Mouse (Mus musculus): ENCODE measurements around the gene Psmb1. TPM values are rescaled to one million over a fixed set of nuclear protein-coding genes. Genes with fewer than 3 reads are reported as not detected.

Gene Psmb1
- total and polyA plus RNA-seq, 3 experiments, result 200 to 445 (median 222) TPM

- peaks cover 0 to 5% of the 10 kb centered on the region in 2 experiments; a peak in 1 of 4 replicates for H3K36me3 ChIP-seq (ENCODE audit: control insufficient read depth in 1 of 2, insufficient read depth in 2 of 2, low read length in 2 of 2)
- no peaks in the 10 kb centered on the region for H3K9me3 ChIP-seq (replicated peaks; ENCODE audit: insufficient read depth, low read length)
- H3K27ac ChIP-seq (ENCODE audit: control insufficient read depth, low read depth, low read length), result no peak overlapping the region
- no peaks in the 10 kb centered on the region for H3K27me3 ChIP-seq (ENCODE audit: control insufficient read depth in 1 of 2, insufficient read depth in 2 of 2, low read length in 2 of 2)
- H3K79me2 ChIP-seq (ENCODE audit: control insufficient read depth, insufficient read depth, low read length, poor library complexity), result no peaks in the 10 kb centered on the region
- no peak overlapping the region for H3K9ac ChIP-seq (ENCODE audit: control insufficient read depth, low read depth, low read length, poor library complexity, severe bottlenecking)
- TF ChIP-seq POLR2A (IDR thresholded peaks at IDR 0.05; ENCODE audit: control insufficient read depth in 1 of 2, insufficient read depth in 1 of 2, low read depth in 1 of 2, low read length in 2 of 2, poor library complexity in 1 of 2), result no peak
- TF ChIP-seq MAFK (IDR thresholded peaks at IDR 0.05; ENCODE audit: borderline replicate concordance, low read depth, low read length), result no peak
- TF ChIP-seq ZKSCAN1 (IDR thresholded peaks at IDR 0.05; ENCODE audit: low read depth, low read length), result no peak
- TF ChIP-seq NELFE (IDR thresholded peaks at IDR 0.05; ENCODE audit: low read depth, low read length), result no peak
- no peak for TF ChIP-seq ELF1 (IDR thresholded peaks at IDR 0.05; ENCODE audit: low read depth, low read length)
- TF ChIP-seq SIN3A (IDR thresholded peaks at IDR 0.05; ENCODE audit: low read length), result no peak
- TF ChIP-seq GABPA (IDR thresholded peaks at IDR 0.05; ENCODE audit: low read depth, low read length), result no peak
- TF ChIP-seq JUND (IDR thresholded peaks at IDR 0.05; ENCODE audit: low read depth, low read length), result no peak
- no peak for TF ChIP-seq CHD1 (IDR thresholded peaks at IDR 0.05; ENCODE audit: low read depth, low read length)
- TF ChIP-seq BHLHE40 (IDR thresholded peaks at IDR 0.05; ENCODE audit: borderline replicate concordance, low read depth, low read length), result no peak
- TF ChIP-seq ZC3H11A (IDR thresholded peaks at IDR 0.05; ENCODE audit: low read depth, low read length), result no peak
- no peak for TF ChIP-seq UBTF (IDR thresholded peaks at IDR 0.05; ENCODE audit: borderline replicate concordance, insufficient read depth, low read depth, low read length)
- no peak for TF ChIP-seq MYB (IDR thresholded peaks at IDR 0.05; ENCODE audit: low read depth, low read length)
- TF ChIP-seq KAT2A (conservative IDR thresholded peaks at IDR 0.05; ENCODE audit: low read depth, low read length), result no peak
- no peak for TF ChIP-seq ETS1 (IDR thresholded peaks at IDR 0.05; ENCODE audit: low read depth, low read length)
- TF ChIP-seq TCF12 (IDR thresholded peaks at IDR 0.05; ENCODE audit: low read depth, low read length), result no peak
- no peak for TF ChIP-seq CTCF (IDR thresholded peaks at IDR 0.05 in 2 of 3, conservative IDR thresholded peaks at IDR 0.05 in 1 of 3; ENCODE audit: control insufficient read depth in 1 of 3, insufficient read depth in 1 of 3, low read depth in 2 of 3, low read length in 3 of 3, poor library complexity in 1 of 3, severe bottlenecking in 1 of 3)
- no peak for TF ChIP-seq TAL1 (IDR thresholded peaks at IDR 0.05; ENCODE audit: low read length)
- TF ChIP-seq NRF1 (IDR thresholded peaks at IDR 0.05; ENCODE audit: insufficient read depth, low read depth, low read length, poor library complexity, severe bottlenecking), result no peak
- TF ChIP-seq GATA1 (IDR thresholded peaks at IDR 0.05; ENCODE audit: low read depth, low read length), result no peak
- peaks cover 0 to 3% of the 10 kb centered on the region in 2 experiments; a peak in 1 of 4 replicates for H3K4me1 ChIP-seq (ENCODE audit: control insufficient read depth in 1 of 2, insufficient read depth in 2 of 2, low read length in 2 of 2)
- DNase-seq (ENCODE audit: low read depth, low spot score), result no peak
- H3K4me3 ChIP-seq (ENCODE audit: control insufficient read depth in 1 of 2, insufficient read depth in 1 of 2, low read depth in 2 of 2, low read length in 2 of 2), result no peak overlapping the region
These were observed 37.5 kb downstream of the Psmb1 start for GRCm38 (mm10) chr17:15461921-15462495.

- no peak for DNase-seq (ENCODE audit: low read depth, low spot score)
- TF ChIP-seq CHD2 (IDR thresholded peaks at IDR 0.05; ENCODE audit: low read length) (no peak), POLR2AphosphoS5 (IDR thresholded peaks at IDR 0.05; ENCODE audit: borderline replicate concordance, low read depth, low read length) (no peak), ZNF384 (IDR thresholded peaks at IDR 0.05; ENCODE audit: low read depth, low read length) (no peak), TBP (IDR thresholded peaks at IDR 0.05; ENCODE audit: low read depth, low read length) (no peak), POLR2A (IDR thresholded peaks at IDR 0.05; ENCODE audit: control insufficient read depth in 1 of 2, insufficient read depth in 1 of 2, low read depth in 1 of 2, low read length in 2 of 2, poor library complexity in 1 of 2) (no peak), KAT2A (conservative IDR thresholded peaks at IDR 0.05; ENCODE audit: low read depth, low read length) (no peak), ZC3H11A (IDR thresholded peaks at IDR 0.05; ENCODE audit: low read depth, low read length) (no peak), JUND (IDR thresholded peaks at IDR 0.05; ENCODE audit: low read depth, low read length) (no peak), RCOR1 (IDR thresholded peaks at IDR 0.05; ENCODE audit: low read depth, low read length) (no peak), NELFE (IDR thresholded peaks at IDR 0.05; ENCODE audit: low read depth, low read length) (no peak), TAL1 (IDR thresholded peaks at IDR 0.05; ENCODE audit: low read length) (no peak), HCFC1 (IDR thresholded peaks at IDR 0.05; ENCODE audit: low read depth, low read length) (no peak), UBTF (IDR thresholded peaks at IDR 0.05; ENCODE audit: borderline replicate concordance, insufficient read depth, low read depth, low read length) (no peak)
- no peak overlapping the region for H3K27ac ChIP-seq (ENCODE audit: control insufficient read depth, low read depth, low read length)
- H3K9ac ChIP-seq (ENCODE audit: control insufficient read depth, low read depth, low read length, poor library complexity, severe bottlenecking), result no peak overlapping the region
- no peak overlapping the region for H3K4me3 ChIP-seq (ENCODE audit: control insufficient read depth in 1 of 2, insufficient read depth in 1 of 2, low read depth in 2 of 2, low read length in 2 of 2)
- H3K79me2 ChIP-seq (ENCODE audit: control insufficient read depth, insufficient read depth, low read length, poor library complexity), result no peaks in the 10 kb centered on the region
- H3K4me1 ChIP-seq (ENCODE audit: control insufficient read depth in 1 of 2, insufficient read depth in 2 of 2, low read length in 2 of 2), result peaks cover 0 to 3% of the 10 kb centered on the region in 2 experiments; a peak in 1 of 4 replicates
- H3K27me3 ChIP-seq (ENCODE audit: control insufficient read depth in 1 of 2, insufficient read depth in 2 of 2, low read length in 2 of 2), result no peaks in the 10 kb centered on the region
- no peaks in the 10 kb centered on the region for H3K9me3 ChIP-seq (replicated peaks; ENCODE audit: insufficient read depth, low read length)
- peaks cover 0 to 5% of the 10 kb centered on the region in 2 experiments; a peak in 1 of 4 replicates for H3K36me3 ChIP-seq (ENCODE audit: control insufficient read depth in 1 of 2, insufficient read depth in 2 of 2, low read length in 2 of 2)
These were observed 39.8 kb downstream of the Psmb1 start for GRCm38 (mm10) chr17:15459761-15460160.

All from MEL (cell line).